In the genomic region with DNA sequence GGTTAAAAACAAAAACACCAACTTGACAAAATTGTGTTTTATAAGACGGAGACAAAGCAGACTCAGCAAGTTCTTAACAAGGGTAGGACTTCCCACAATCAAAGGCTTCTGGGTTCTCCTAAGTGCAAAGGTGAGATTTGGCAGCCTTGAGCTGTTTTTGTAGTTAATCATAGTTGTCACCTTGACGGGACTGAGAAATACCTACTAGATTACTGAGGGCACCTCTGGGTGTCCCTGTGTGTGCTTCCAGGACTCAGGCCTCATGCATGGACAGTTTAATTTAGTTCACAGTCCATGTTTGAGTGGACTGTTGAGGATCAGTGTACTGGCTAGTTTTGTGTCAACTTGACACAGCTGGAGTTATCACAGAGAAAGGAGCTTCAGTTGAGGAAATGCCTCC, we compare ENCODE assay signal across 22 mouse cellular contexts.
DNase-seq lines count a peak whose midpoint lies in the region; ATAC-seq and TF ChIP-seq lines count a peak whose summit lies in the region.
"Had no signal": no experiment of that assay in that cellular context is flagged by ENCODE, and none has a peak within 500 bp of the region (broad histone marks: within the 10 kb centered on the region; RNA-seq: fewer than 3 reads in every experiment).

No protein-coding gene starts in this region.

- 0 out of 2 replicates have a peak overlapping the region, but pooled peaks have one; percentile 19 for H3K27ac ChIP-seq in kidney, adult 2 months (ENCODE audit: insufficient read depth, low read depth, low read length)
- H3K27ac ChIP-seq in kidney, postnatal 0 days, result no peak overlapping the region
- no peak overlapping the region for H3K27ac ChIP-seq in kidney, embryonic 15.5 days
- peak overlapping the region; percentile 19; the same call in 1 of the 2 replicates for H3K27ac ChIP-seq in left cerebral cortex, adult 2 months
- peak overlapping the region; percentile 81; the same call in 1 of the 2 replicates for H3K27ac ChIP-seq in stomach, embryonic 16.5 days (ENCODE audit: low read length)

- intact Hi-C loops in left cerebral cortex, adult 2 months (cut with DNase I), result no loop called here

- peak; percentile 84 for DNase-seq in kidney, adult 2 months
- no peak for DNase-seq in kidney, adult 18-20 months
- DNase-seq in kidney, postnatal 0 days (ENCODE audit: low spot score), result no peak
- DNase-seq in left cerebral cortex, adult 2 months (ENCODE audit: extremely low spot score in 1 of 2, low spot score in 2 of 2), result no peak
- no peak for DNase-seq in left cerebral cortex, adult 9 months (ENCODE audit: low spot score in 2 of 2)
- no peak for DNase-seq in retina, embryonic 14.5 days (ENCODE audit: low spot score)
- DNase-seq: adrenal gland, adult 2 months; adrenal gland, postnatal 14 days; cerebellum, adult 11 months; cerebellum, adult 2 months; cerebellum, adult 9-11 months; cerebellum, postnatal 25 days; forebrain, postnatal 0 days; gastrocnemius, adult 2 months; gastrocnemius, postnatal 14 days had no signal

- no peak for TF ChIP-seq CTCF in kidney, adult 2 months (conservative IDR thresholded peaks at IDR 0.05; ENCODE audit: insufficient read depth, insufficient read length, low read depth, low read length)
- TF ChIP-seq CTCF in kidney, postnatal 0 days (IDR thresholded peaks at IDR 0.05; ENCODE audit: low read depth), result no peak
- no peak for TF ChIP-seq CTCF in left cerebral cortex, adult 2 months (IDR thresholded peaks at IDR 0.05)

- no peaks in the 10 kb centered on the region for H3K36me3 ChIP-seq in kidney, adult 2 months (ENCODE audit: control insufficient read depth, insufficient read depth, low read length)
- H3K36me3 ChIP-seq in kidney, postnatal 0 days (ENCODE audit: insufficient read depth, low read length), result no peaks in the 10 kb centered on the region
- no peaks in the 10 kb centered on the region for H3K36me3 ChIP-seq in kidney, embryonic 15.5 days
- no peaks in the 10 kb centered on the region for H3K36me3 ChIP-seq in stomach, embryonic 16.5 days (ENCODE audit: control insufficient read depth, insufficient read depth, low read length)
- H3K36me3 ChIP-seq: embryonic facial prominence, embryonic 12.5 days; embryonic facial prominence, embryonic 15.5 days had no signal

- H3K4me2 ChIP-seq in kidney, postnatal 0 days (ENCODE audit: low read length), result no peak overlapping the region
- no peak overlapping the region for H3K4me2 ChIP-seq in kidney, embryonic 15.5 days
- no peak overlapping the region for H3K4me2 ChIP-seq in stomach, embryonic 16.5 days (ENCODE audit: low read depth, low read length)
- H3K4me2 ChIP-seq: embryonic facial prominence, embryonic 12.5 days; embryonic facial prominence, embryonic 15.5 days; heart, embryonic 11.5 days had no signal

- 45% methylated on average over 2 of the region's 2 CpGs for WGBS in kidney, adult 2 months
- WGBS in kidney, postnatal 0 days, result 53% methylated on average over 2 of the region's 2 CpGs
- WGBS in kidney, embryonic 15.5 days, result 72% methylated on average over 2 of the region's 2 CpGs
- 72% methylated on average over 2 of the region's 2 CpGs for WGBS in stomach, embryonic 16.5 days

- H3K27me3 ChIP-seq in kidney, adult 2 months (replicated peaks; ENCODE audit: control insufficient read depth, insufficient read depth, low read length), result no peaks in the 10 kb centered on the region
- H3K27me3 ChIP-seq in kidney, postnatal 0 days (ENCODE audit: insufficient read depth, low read length), result no peaks in the 10 kb centered on the region
- H3K27me3 ChIP-seq in kidney, embryonic 15.5 days, result no peaks in the 10 kb centered on the region
- no peaks in the 10 kb centered on the region for H3K27me3 ChIP-seq in stomach, embryonic 16.5 days (ENCODE audit: control insufficient read depth, insufficient read depth, low read length)
- H3K27me3 ChIP-seq: embryonic facial prominence, embryonic 12.5 days; embryonic facial prominence, embryonic 15.5 days had no signal

- H3K9ac ChIP-seq in kidney, postnatal 0 days (ENCODE audit: low read depth, low read length), result no peak overlapping the region
- no peak overlapping the region for H3K9ac ChIP-seq in kidney, embryonic 15.5 days
- no peak overlapping the region for H3K9ac ChIP-seq in stomach, embryonic 16.5 days (ENCODE audit: low read length)
- H3K9ac ChIP-seq: embryonic facial prominence, embryonic 12.5 days; embryonic facial prominence, embryonic 15.5 days; forebrain, postnatal 0 days had no signal

- peak; percentile 66 for ATAC-seq in kidney, postnatal 0 days (replicated peaks; ENCODE audit: low FRiP score, low read depth)
- ATAC-seq in kidney, embryonic 15.5 days (replicated peaks; ENCODE audit: low FRiP score), result no peak
- no peak for ATAC-seq in stomach, embryonic 16.5 days (ENCODE audit: insufficient read depth, low FRiP score)
- ATAC-seq: CD4-positive, CD25-positive, alpha-beta regulatory T cell, adult 4 months; forebrain, embryonic 14.5 days; forebrain, postnatal 0 days had no signal

- no peak overlapping the region for H3K4me3 ChIP-seq in kidney, adult 2 months (ENCODE audit: insufficient read depth, low read depth, low read length)
- no peak overlapping the region for H3K4me3 ChIP-seq in kidney, postnatal 0 days (replicated peaks; ENCODE audit: low read depth, low read length)
- H3K4me3 ChIP-seq in kidney, embryonic 15.5 days (replicated peaks), result no peak overlapping the region
- no peak overlapping the region for H3K4me3 ChIP-seq in left cerebral cortex, adult 2 months
- H3K4me3 ChIP-seq in stomach, embryonic 16.5 days (replicated peaks; ENCODE audit: low read length), result no peak overlapping the region
- H3K4me3 ChIP-seq: embryonic facial prominence, embryonic 12.5 days; embryonic facial prominence, embryonic 15.5 days; gastrocnemius, adult 2 months had no signal

- H3K9me3 ChIP-seq in kidney, postnatal 0 days (replicated peaks; ENCODE audit: low read length), result no peaks in the 10 kb centered on the region
- H3K9me3 ChIP-seq in kidney, embryonic 15.5 days (replicated peaks), result no peaks in the 10 kb centered on the region
- no peaks in the 10 kb centered on the region for H3K9me3 ChIP-seq in stomach, embryonic 16.5 days (replicated peaks; ENCODE audit: control insufficient read depth, low read length)
- H3K9me3 ChIP-seq: embryonic facial prominence, embryonic 12.5 days; embryonic facial prominence, embryonic 15.5 days had no signal

- TF ChIP-seq POLR2A in kidney, adult 2 months (IDR thresholded peaks at IDR 0.05; ENCODE audit: low read depth, low read length), result no peak

- peaks cover 12% of the 10 kb centered on the region for H3K4me1 ChIP-seq in kidney, adult 2 months (ENCODE audit: control insufficient read depth, insufficient read depth, low read length)
- H3K4me1 ChIP-seq in kidney, postnatal 0 days (replicated peaks; ENCODE audit: insufficient read depth, low read length), result peaks cover 10% of the 10 kb centered on the region; the same call in 1 of the 2 replicates
- H3K4me1 ChIP-seq in kidney, embryonic 15.5 days, result peaks cover 11% of the 10 kb centered on the region
- peaks cover 17% of the 10 kb centered on the region; the same call in 1 of the 2 replicates for H3K4me1 ChIP-seq in stomach, embryonic 16.5 days (ENCODE audit: control insufficient read depth, insufficient read depth, low read length)

Comparison
In these comparisons a context has a peak if more than half of its experiments do, and no peak if none do; other contexts are left out.
1. H3K27ac ChIP-seq: peak in kidney, adult 2 months (single experiment), left cerebral cortex, adult 2 months (single experiment) and stomach, embryonic 16.5 days (single experiment); none in kidney, postnatal 0 days (single experiment) and kidney, embryonic 15.5 days (single experiment).